Mouse (Mus musculus) myocyte (in vitro differentiated cells): ENCODE data around the gene Dync1h1.

ENCODE experiments used
- E2F4 ChIP-seq: IDR thresholded peaks from one replicate; pipeline ENCODE4 v1.6.1; 2011; ENCODE audit warnings: mild to moderate bottlenecking, control low read depth, moderate library complexity; ENCODE audit not compliant: insufficient read depth
- MAX ChIP-seq: IDR thresholded peaks from one replicate; pipeline ENCODE4 v1.6.1; 2011; ENCODE audit warnings: low read depth, mild to moderate bottlenecking, control low read depth
- MYOG ChIP-seq, 3 experiments: IDR thresholded peaks; one replicate each; pipeline ENCODE4 v1.6.1; 2011; ENCODE audit warnings: control low read depth in 2 of 3, low read depth in 2 of 3, mild to moderate bottlenecking in 2 of 3; ENCODE audit not compliant: insufficient read length in 2 of 3, control insufficient read depth in 1 of 3, insufficient read depth in 1 of 3
- POLR2A ChIP-seq: IDR thresholded peaks from one replicate; pipeline ENCODE4 v1.6.1; 2011; ENCODE audit warnings: low read depth, mild to moderate bottlenecking, control low read depth, moderate library complexity; ENCODE audit not compliant: insufficient read length
- POLR2AphosphoS2 ChIP-seq: IDR thresholded peaks from one replicate; pipeline ENCODE4 v1.6.1; 2011; ENCODE audit warnings: low read depth, control low read depth; ENCODE audit not compliant: insufficient read length

DNA sequence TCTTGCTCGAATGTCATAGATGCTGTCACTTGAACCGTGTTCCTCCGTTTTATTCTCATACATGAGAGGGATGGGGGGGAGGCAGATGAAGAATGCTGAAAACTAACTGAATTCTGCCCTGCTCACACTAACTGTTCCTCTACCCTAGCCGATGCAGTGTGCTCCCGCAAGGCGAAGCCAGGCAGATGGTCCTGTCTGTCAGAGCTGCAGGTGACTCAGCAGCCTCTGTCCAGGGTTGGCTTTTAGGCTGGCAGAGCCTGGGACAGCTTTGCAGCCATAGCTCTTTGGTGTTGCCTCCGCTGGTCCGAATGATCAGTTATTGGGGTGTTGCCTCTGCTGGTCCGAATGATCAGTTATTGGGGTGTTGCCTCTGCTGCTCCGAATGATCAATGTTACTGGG, 30.2 kb upstream of the Dync1h1 start:
- no peak for TF ChIP-seq POLR2A
- no peak for TF ChIP-seq MAX
- TF ChIP-seq E2F4: no peak
- TF ChIP-seq MYOG (IDR thresholded peaks at IDR 0.05; ENCODE audit: control insufficient read depth in 1 of 3, insufficient read depth in 1 of 3, insufficient read length in 2 of 3, low read depth in 2 of 3): no peak
- TF ChIP-seq POLR2AphosphoS2: no peak
